ENCODE assay signal across 10 mouse cellular contexts in the genomic region with DNA sequence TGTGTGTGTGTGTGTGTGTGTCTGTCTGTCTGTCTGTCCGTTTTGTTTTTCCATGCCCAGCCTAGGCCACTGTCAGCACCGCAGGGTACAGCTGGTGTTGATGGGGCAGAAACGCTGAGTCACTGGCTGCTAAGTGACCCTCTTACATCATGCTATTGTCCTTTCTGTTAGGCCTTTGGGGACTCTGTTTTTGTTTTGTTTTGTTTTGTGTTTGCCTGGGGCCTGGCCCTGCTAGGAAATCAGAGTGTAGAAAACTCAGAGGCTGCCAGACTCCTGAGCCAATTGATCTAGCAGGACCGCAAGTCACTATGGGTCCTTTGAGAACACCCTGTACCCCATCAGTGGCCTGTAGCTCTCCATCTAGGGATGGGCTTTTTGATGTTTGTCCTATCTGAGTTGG. TPM values are rescaled to one million over a fixed set of nuclear protein-coding genes. Genes with fewer than 3 reads are reported as not detected.
DNase-seq lines count a peak whose midpoint lies in the region; ATAC-seq and TF ChIP-seq lines count a peak whose summit lies in the region.
"Had no signal": no experiment of that assay in that cellular context is flagged by ENCODE, and none has a peak within 500 bp of the region (broad histone marks: within the 10 kb centered on the region; RNA-seq: fewer than 3 reads in every experiment).

No protein-coding gene starts in this region.

- H3K27me3 ChIP-seq in hindbrain, embryonic 10.5 days (ENCODE audit: insufficient read depth, poor library complexity, severe bottlenecking) = no peaks in the 10 kb centered on the region
- H3K27me3 ChIP-seq in hindbrain, embryonic 16.5 days (replicated peaks; ENCODE audit: control insufficient read depth, insufficient read depth, low read length) = no peaks in the 10 kb centered on the region
- H3K27me3 ChIP-seq in heart, postnatal 0 days (ENCODE audit: control insufficient read depth, insufficient read depth, low read length) = no peaks in the 10 kb centered on the region
- no peaks in the 10 kb centered on the region for H3K27me3 ChIP-seq in thymus, adult 2 months (ENCODE audit: control insufficient read depth, insufficient read depth, low read length)

- TF ChIP-seq EP300 in heart, postnatal 0 days (IDR thresholded peaks at IDR 0.05; ENCODE audit: low read depth) = no peak

- no peak overlapping the region for H3K4me2 ChIP-seq in hindbrain, embryonic 16.5 days (ENCODE audit: low read length)
- H3K4me2 ChIP-seq in heart, postnatal 0 days (ENCODE audit: low read depth, low read length) = no peak overlapping the region

- DNase-seq in hindbrain, embryonic 10.5 days (ENCODE audit: low spot score) = no peak
- peak; percentile 76 for DNase-seq in retina, postnatal 1 day
- no peak for DNase-seq in retina, embryonic 14.5 days (ENCODE audit: low spot score)
- no peak for DNase-seq in heart, postnatal 0 days (ENCODE audit: low spot score)
- DNase-seq in thymus, adult 2 months = no peak
- DNase-seq in frontal cortex, postnatal 25 days (ENCODE audit: low spot score in 2 of 2) = no peak

- TF ChIP-seq CTCF in heart, postnatal 0 days (IDR thresholded peaks at IDR 0.05; ENCODE audit: low read depth) = no peak
- no peak for TF ChIP-seq CTCF in thymus, adult 2 months (IDR thresholded peaks at IDR 0.05; ENCODE audit: borderline replicate concordance, control insufficient read depth, extremely low read depth, insufficient read depth, low read length, poor library complexity)

- no peak overlapping the region for H3K4me3 ChIP-seq in hindbrain, embryonic 10.5 days
- no peak overlapping the region for H3K4me3 ChIP-seq in hindbrain, embryonic 16.5 days (ENCODE audit: low read length)
- no peak overlapping the region for H3K4me3 ChIP-seq in heart, postnatal 0 days (ENCODE audit: low read depth, low read length)
- H3K4me3 ChIP-seq in thymus, adult 2 months (ENCODE audit: control insufficient read depth, insufficient read depth, low read length) = no peak overlapping the region

- WGBS in hindbrain, embryonic 10.5 days = 39% methylated on average over 4 of the region's 4 CpGs
- 32% methylated on average over 4 of the region's 4 CpGs for WGBS in hindbrain, embryonic 16.5 days
- 58% methylated on average over 4 of the region's 4 CpGs for WGBS in heart, postnatal 0 days
- WGBS in thymus, adult 2 months = 82% methylated on average over 4 of the region's 4 CpGs

- H3K9me3 ChIP-seq in hindbrain, embryonic 10.5 days = no peaks in the 10 kb centered on the region
- H3K9me3 ChIP-seq in hindbrain, embryonic 16.5 days (ENCODE audit: control insufficient read depth, low read length) = no peaks in the 10 kb centered on the region
- no peaks in the 10 kb centered on the region for H3K9me3 ChIP-seq in heart, postnatal 0 days (replicated peaks; ENCODE audit: control insufficient read depth, low read length)
- H3K9me3 ChIP-seq: G1E had no signal

- no peak for ATAC-seq in hindbrain, embryonic 16.5 days
- ATAC-seq in heart, postnatal 0 days (ENCODE audit: insufficient read depth, low read depth) = peak; percentile 44; the same call in 1 of the 2 replicates
- no peak for ATAC-seq in cerebellum, adult (ENCODE audit: insufficient number of reproducible peaks, low FRiP score, low TSS enrichment)
- ATAC-seq: intestine, embryonic 16.5 days had no signal

- H3K36me3 ChIP-seq in hindbrain, embryonic 10.5 days = no peaks in the 10 kb centered on the region
- H3K36me3 ChIP-seq in hindbrain, embryonic 16.5 days (ENCODE audit: control insufficient read depth, insufficient read depth, low read length) = no peaks in the 10 kb centered on the region
- no peaks in the 10 kb centered on the region for H3K36me3 ChIP-seq in heart, postnatal 0 days (replicated peaks; ENCODE audit: control insufficient read depth, insufficient read depth, low read length)
- H3K36me3 ChIP-seq in thymus, adult 2 months (ENCODE audit: control insufficient read depth, insufficient read depth, low read length) = no peaks in the 10 kb centered on the region
- H3K36me3 ChIP-seq: G1E had no signal

- H3K27ac ChIP-seq in hindbrain, embryonic 10.5 days = 0 out of 2 replicates have a peak overlapping the region, but pooled peaks have one; percentile 45
- no peak overlapping the region for H3K27ac ChIP-seq in hindbrain, embryonic 16.5 days (ENCODE audit: low read depth, low read length)
- no peak overlapping the region for H3K27ac ChIP-seq in heart, postnatal 0 days (ENCODE audit: low read depth)
- H3K27ac ChIP-seq in thymus, adult 2 months (ENCODE audit: control insufficient read depth, insufficient read depth, low read length) = no peak overlapping the region

- H3K9ac ChIP-seq in hindbrain, embryonic 16.5 days (ENCODE audit: low read depth, low read length) = no peak overlapping the region
- H3K9ac ChIP-seq in heart, postnatal 0 days (replicated peaks; ENCODE audit: low read depth, low read length) = no peak overlapping the region

- H3K4me1 ChIP-seq in hindbrain, embryonic 10.5 days (replicated peaks) = peaks cover 22% of the 10 kb centered on the region
- H3K4me1 ChIP-seq in hindbrain, embryonic 16.5 days (ENCODE audit: control insufficient read depth, insufficient read depth, low read depth, low read length) = no peaks in the 10 kb centered on the region
- H3K4me1 ChIP-seq in heart, postnatal 0 days (ENCODE audit: control insufficient read depth, insufficient read depth) = peaks cover 5% of the 10 kb centered on the region
- H3K4me1 ChIP-seq in thymus, adult 2 months (replicated peaks; ENCODE audit: control insufficient read depth, insufficient read depth, low read length) = no peaks in the 10 kb centered on the region

- TF ChIP-seq POLR2A in thymus, adult 2 months (IDR thresholded peaks at IDR 0.05; ENCODE audit: control insufficient read depth, extremely low read depth, insufficient read depth, low read length, poor library complexity) = no peak

RNA-seq across cellular contexts. Expression of a gene that starts 59.9 kb away (rescaled TPM):
- 23.6 and 32.4 TPM in 2 replicates for polyA plus RNA-seq in hindbrain, embryonic 10.5 days (2016; fragmentation: Nextera tagmentation; extraction: Ambion mirVana)
- 13.5 and 13.8 TPM in 2 replicates for polyA plus RNA-seq in hindbrain, embryonic 16.5 days (2015; fragmentation: Nextera tagmentation; extraction: Ambion mirVana)
- 18.7 and 20.9 TPM in 2 replicates for total RNA-seq in heart, postnatal 0 days (2014; rRNA removed; ENCODE audit: low replicate concordance)
- polyA plus RNA-seq in heart, postnatal 0 days (2015; fragmentation: Nextera tagmentation; extraction: Ambion mirVana) = 8.0 and 8.2 TPM in 2 replicates
- polyA plus RNA-seq in thymus, adult 2 months (2012; rRNA removed) = 10.6 and 10.7 TPM in 2 replicates
